Mouse (Mus musculus) limb, embryonic 15.5 days (tissue): ENCODE data around the gene Tenm3. TPM values are rescaled to one million over a fixed set of nuclear protein-coding genes. Genes with fewer than 3 reads are reported as not detected.

Source experiments
- ATAC-seq: fragments of 200-750 bp; cut with Nextera tagmentation; 2 replicates; pipeline ENCODE4 v1.8.0; 2017; ENCODE audit warnings: low read depth, moderate TSS enrichment; ENCODE audit not compliant: insufficient number of reproducible peaks, low FRiP score, low TSS enrichment
- H3K27ac ChIP-seq: fragments of 300-500 bp; sonication (generic); 2 replicates; pipeline ENCODE4 v1.5.1; 2015; ENCODE audit warnings: moderate library complexity, mild to moderate bottlenecking, inconsistent platforms
- H3K27me3 ChIP-seq: fragments of 300-500 bp; sonication (generic); 2 replicates; pipeline ENCODE4 v1.6.1; 2015; ENCODE audit warnings: inconsistent platforms
- H3K36me3 ChIP-seq: fragments of 300-500 bp; sonication (generic); 2 replicates; pipeline ENCODE4 v1.6.1; 2015; ENCODE audit warnings: inconsistent platforms
- H3K4me1 ChIP-seq: fragments of 300-500 bp; sonication (generic); 2 replicates; pipeline ENCODE4 v1.6.1; 2015; ENCODE audit warnings: inconsistent platforms
- H3K4me2 ChIP-seq: fragments of 300-500 bp; sonication (generic); 2 replicates; pipeline ENCODE4 v1.6.1; 2015; ENCODE audit warnings: mild to moderate bottlenecking, inconsistent platforms
- H3K4me3 ChIP-seq: fragments of 300-500 bp; sonication (generic); 2 replicates; pipeline ENCODE4 v1.5.1; 2015; ENCODE audit warnings: mild to moderate bottlenecking, inconsistent platforms
- H3K9ac ChIP-seq: fragments of 300-500 bp; sonication (generic); 2 replicates; pipeline ENCODE4 v1.6.1; 2015; ENCODE audit warnings: inconsistent platforms
- H3K9me3 ChIP-seq: fragments of 300-500 bp; sonication (generic); 2 replicates; pipeline ENCODE4 v1.6.1; 2016; ENCODE audit warnings: inconsistent platforms
- WGBS: fragments of 180-500 bp; shearing (Covaris S2); methylation state at CpG from one replicate; pipeline ENCODE4 v1.1.7; 2015; 5-methylcytosine and 5-hydroxymethylcytosine counted together
- polyA plus RNA-seq: library from polyadenylated mRNA; unstranded; fragments of >200 nt; fragmentation: Nextera tagmentation; extraction: Ambion mirVana; gene quantifications from 2 replicates; pipeline ENCODE4 v1.2.1, GENCODE M21; 2015

Tenm3 gene
- polyA plus RNA-seq, 1 experiment from 2014 or later, result 35.5 TPM

DNA sequence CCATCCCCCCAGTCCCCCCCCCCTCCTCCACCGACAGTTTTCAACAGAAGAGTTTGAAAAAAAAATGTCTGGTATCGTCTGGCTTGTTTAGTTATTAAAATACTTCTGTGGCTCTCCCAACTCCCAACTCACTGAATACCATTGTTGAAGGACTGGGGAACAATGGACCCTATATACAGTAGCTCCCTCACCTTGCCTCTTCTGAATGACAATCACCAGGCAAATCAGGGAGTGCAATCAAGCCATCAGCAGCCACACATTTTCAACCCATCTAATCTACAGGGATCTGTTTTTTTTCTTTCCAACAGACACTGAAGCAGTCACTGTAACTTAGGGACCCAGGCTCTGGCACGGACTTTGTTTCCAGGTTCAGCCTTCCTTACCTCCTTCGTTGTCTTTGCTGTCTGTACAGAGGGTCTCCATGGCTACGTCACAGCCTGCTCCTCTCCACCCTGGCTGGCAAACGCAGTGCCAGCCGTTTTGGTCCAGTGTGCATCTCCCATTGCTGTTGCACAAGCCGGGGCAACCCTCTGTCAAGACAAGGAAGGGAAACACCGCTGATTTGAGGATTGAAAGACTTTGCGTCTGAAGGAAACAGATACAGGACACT, 533.4 kb downstream of the Tenm3 start:
- Histone ChIP-seq H3K27me3 (no peaks in the 10 kb centered on the region), H3K4me2 (no peak overlapping the region), H3K4me1 (peaks cover 20% of the 10 kb centered on the region), H3K9ac (no peak overlapping the region), H3K4me3 (no peak overlapping the region), H3K36me3 (no peaks in the 10 kb centered on the region; the same call in 1 of the 2 replicates), H3K9me3 (no peaks in the 10 kb centered on the region), H3K27ac (0 out of 2 replicates have a peak overlapping the region, but pooled peaks have one; percentile 74)
- no peak for ATAC-seq
- WGBS, result 67% methylated on average over 10 of the region's 10 CpGs

DNA sequence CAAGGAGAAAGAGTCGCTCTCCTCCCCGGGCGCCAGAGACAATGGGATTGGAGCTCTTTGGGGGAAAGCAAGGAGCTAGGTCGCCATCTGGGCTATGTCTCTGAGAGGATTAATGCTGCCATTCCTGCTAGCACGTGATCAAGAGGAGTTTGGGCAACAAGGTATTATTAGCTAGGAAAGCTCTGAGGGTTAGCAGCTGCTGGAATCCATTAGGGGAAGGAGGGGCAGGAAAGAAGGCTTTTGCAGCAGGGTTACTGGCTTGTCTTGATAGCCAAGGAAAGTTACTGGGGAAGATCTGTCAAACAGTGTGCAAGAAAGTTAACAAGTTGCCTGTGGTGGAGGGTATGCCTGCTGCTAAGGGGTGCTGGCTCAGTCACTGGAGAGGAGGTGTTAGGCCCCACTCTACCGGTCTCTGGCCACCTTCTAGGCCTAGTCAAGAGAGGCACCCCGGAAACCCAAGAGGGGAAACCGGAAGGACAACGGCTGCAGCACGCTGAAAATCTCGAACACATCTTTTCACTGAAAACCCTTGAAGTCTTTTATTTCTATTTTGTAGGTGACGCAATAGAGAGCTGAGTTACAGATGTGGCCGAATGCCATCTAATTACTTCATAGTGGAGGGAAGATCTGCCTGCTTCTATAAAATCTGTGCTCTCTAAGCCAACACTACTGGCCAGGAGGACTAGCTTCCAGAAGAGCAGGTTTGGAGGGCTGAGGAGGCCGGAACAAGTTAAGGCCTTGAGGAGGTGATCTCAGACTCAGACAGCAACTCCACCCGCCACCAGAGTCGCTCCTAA, 534.4 kb downstream of the Tenm3 start:
- Histone ChIP-seq H3K9ac (no peak overlapping the region), H3K4me3 (no peak overlapping the region), H3K4me2 (no peak overlapping the region), H3K27ac (peak overlapping the region; percentile 74), H3K4me1 (peaks cover 20% of the 10 kb centered on the region), H3K27me3 (no peaks in the 10 kb centered on the region), H3K36me3 (no peaks in the 10 kb centered on the region; the same call in 1 of the 2 replicates), H3K9me3 (no peaks in the 10 kb centered on the region)
- WGBS, result 31% methylated on average over 16 of the region's 16 CpGs
- peak; percentile 65 for ATAC-seq

- 45% methylated on average over 7 of the region's 7 CpGs for WGBS
- ATAC-seq, result no peak
- H3K36me3 ChIP-seq, result peaks cover 1% of the 10 kb centered on the region; the same call in 1 of the 2 replicates
- H3K9me3 ChIP-seq, result no peaks in the 10 kb centered on the region
- no peak overlapping the region for H3K4me3 ChIP-seq
- no peak overlapping the region for H3K4me2 ChIP-seq
- H3K9ac ChIP-seq, result no peak overlapping the region
- H3K4me1 ChIP-seq, result peaks cover 11% of the 10 kb centered on the region
- H3K27me3 ChIP-seq, result no peaks in the 10 kb centered on the region
- no peak overlapping the region for H3K27ac ChIP-seq
These were observed 539.5 kb downstream of the Tenm3 start for GRCm38 (mm10) chr8:48304224-48304623.

DNA sequence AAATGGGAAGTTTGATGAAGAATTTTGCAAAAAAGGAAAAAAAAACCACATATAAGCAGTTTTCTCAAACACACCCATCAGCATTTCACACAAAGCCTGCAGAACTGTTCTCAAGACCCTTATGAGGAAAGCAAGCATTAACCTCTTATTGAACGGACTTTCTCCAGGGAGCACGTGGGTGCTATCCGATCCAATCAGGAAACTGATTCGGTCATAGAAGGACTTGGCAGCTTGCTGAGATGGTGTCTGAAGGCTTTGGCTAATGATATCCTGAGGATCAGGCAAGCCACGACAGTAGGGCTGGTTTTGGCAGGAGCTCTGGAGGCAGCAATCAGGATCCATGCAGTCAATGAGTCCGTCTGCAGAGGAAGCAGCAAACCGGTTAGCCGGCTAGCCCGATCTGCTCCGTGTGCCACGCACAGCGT, 543.1 kb downstream of the Tenm3 start:
- Histone ChIP-seq H3K9ac (no peak overlapping the region), H3K27me3 (no peaks in the 10 kb centered on the region), H3K4me1 (peaks cover 8% of the 10 kb centered on the region), H3K4me2 (peak overlapping the region; percentile 35), H3K36me3 (peaks cover 23% of the 10 kb centered on the region), H3K9me3 (no peaks in the 10 kb centered on the region), H3K4me3 (0 out of 2 replicates have a peak overlapping the region, but pooled peaks have one; percentile 7), H3K27ac (no peak overlapping the region)
- 14% methylated on average over 12 of the region's 12 CpGs for WGBS
- ATAC-seq, result no peak

DNA sequence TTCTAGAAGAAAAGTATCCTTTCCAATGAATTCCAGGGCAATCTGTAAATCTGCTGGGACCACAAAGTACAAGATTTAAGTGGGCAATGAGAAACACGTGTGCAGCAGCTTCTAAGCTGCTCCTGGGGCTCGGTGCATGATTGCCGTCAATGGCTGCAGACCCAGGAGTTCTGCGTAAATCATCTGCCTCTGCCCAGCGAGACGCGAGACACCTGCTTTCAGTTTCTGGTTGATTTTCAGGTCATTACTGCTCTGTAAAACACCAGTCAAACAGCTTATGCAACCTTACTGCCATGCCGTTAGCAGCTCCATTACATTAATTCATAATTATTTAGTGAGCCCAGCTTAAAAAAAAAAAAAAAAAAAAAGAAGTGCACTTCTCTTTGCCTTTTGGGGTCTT, 543.7 kb downstream of the Tenm3 start:
- no peak overlapping the region for H3K27ac ChIP-seq
- no peak overlapping the region for H3K9ac ChIP-seq
- H3K4me3 ChIP-seq, result no peak overlapping the region
- ATAC-seq, result no peak
- peaks cover 8% of the 10 kb centered on the region for H3K4me1 ChIP-seq
- WGBS, result 18% methylated on average over 8 of the region's 8 CpGs
- H3K27me3 ChIP-seq, result no peaks in the 10 kb centered on the region
- H3K36me3 ChIP-seq, result peaks cover 23% of the 10 kb centered on the region
- H3K9me3 ChIP-seq, result no peaks in the 10 kb centered on the region
- H3K4me2 ChIP-seq, result no peak overlapping the region

DNA sequence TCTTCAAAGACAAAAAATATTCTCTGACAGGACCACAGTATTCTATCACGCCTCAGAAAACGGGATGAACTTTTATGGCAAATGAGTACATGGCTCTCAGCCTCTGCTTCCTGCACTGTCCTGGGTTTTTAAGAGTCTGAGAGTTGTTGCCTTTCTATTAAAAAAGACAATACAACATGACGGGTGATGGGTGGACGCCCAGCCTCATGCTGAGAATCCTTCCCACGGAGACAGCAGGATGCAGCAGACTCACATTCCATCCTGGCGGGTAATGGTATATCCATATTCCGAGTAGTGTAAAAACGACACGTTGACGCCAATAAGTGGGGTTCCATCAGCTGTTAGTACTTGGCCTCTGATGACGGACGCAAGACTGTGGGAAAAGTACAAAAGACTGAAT, 544.4 kb downstream of the Tenm3 start:
- no peaks in the 10 kb centered on the region for H3K9me3 ChIP-seq
- H3K36me3 ChIP-seq, result peaks cover 24% of the 10 kb centered on the region
- H3K4me2 ChIP-seq, result no peak overlapping the region
- no peak overlapping the region for H3K27ac ChIP-seq
- H3K9ac ChIP-seq, result no peak overlapping the region
- peaks cover 8% of the 10 kb centered on the region for H3K4me1 ChIP-seq
- H3K4me3 ChIP-seq, result no peak overlapping the region
- no peaks in the 10 kb centered on the region for H3K27me3 ChIP-seq
- ATAC-seq, result no peak
- WGBS, result 51% methylated on average over 12 of the region's 12 CpGs

GRCm38 (mm10) chr8:48296371-48296770, 547.4 kb downstream of the Tenm3 start:
- WGBS, result 92% methylated on average over 7 of the region's 7 CpGs
- H3K36me3 ChIP-seq, result peaks cover 48% of the 10 kb centered on the region
- no peak overlapping the region for H3K27ac ChIP-seq
- peaks cover 8% of the 10 kb centered on the region for H3K4me1 ChIP-seq
- H3K4me2 ChIP-seq, result no peak overlapping the region
- no peak for ATAC-seq
- no peak overlapping the region for H3K9ac ChIP-seq
- no peak overlapping the region for H3K4me3 ChIP-seq
- no peaks in the 10 kb centered on the region for H3K27me3 ChIP-seq
- no peaks in the 10 kb centered on the region for H3K9me3 ChIP-seq

DNA sequence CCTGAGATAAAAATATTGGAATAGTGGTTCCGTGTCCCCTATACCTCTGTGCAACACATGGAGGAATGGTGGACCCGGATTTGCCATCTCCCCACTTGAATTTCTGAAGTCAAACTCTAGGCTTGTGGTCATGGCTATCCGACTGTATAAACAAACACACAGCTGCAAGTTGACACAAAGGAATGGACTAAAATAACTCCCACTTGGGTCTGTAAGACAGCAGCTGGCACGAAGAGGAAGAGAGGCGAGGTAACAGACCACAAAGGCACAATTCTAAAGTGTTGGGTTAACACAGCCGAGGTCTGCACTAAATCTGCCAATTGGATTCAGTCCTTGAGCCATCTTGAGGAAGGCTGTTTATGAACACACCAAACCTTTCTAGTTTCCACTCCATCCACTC, 548.2 kb downstream of the Tenm3 start:
- Histone ChIP-seq H3K4me2 (no peak overlapping the region), H3K4me3 (no peak overlapping the region), H3K36me3 (peaks cover 48% of the 10 kb centered on the region), H3K27ac (no peak overlapping the region), H3K9ac (no peak overlapping the region), H3K4me1 (peaks cover 3% of the 10 kb centered on the region), H3K9me3 (no peaks in the 10 kb centered on the region), H3K27me3 (no peaks in the 10 kb centered on the region)
- no peak for ATAC-seq
- WGBS, result 80% methylated on average over 6 of the region's 6 CpGs

GRCm38 (mm10) chr8:48293797-48294196, 550.0 kb downstream of the Tenm3 start:
- Histone ChIP-seq H3K4me2 (no peak overlapping the region), H3K9ac (no peak overlapping the region), H3K27ac (no peak overlapping the region), H3K36me3 (peaks cover 45% of the 10 kb centered on the region), H3K9me3 (no peaks in the 10 kb centered on the region), H3K4me1 (no peaks in the 10 kb centered on the region), H3K27me3 (no peaks in the 10 kb centered on the region), H3K4me3 (no peak overlapping the region)
- WGBS, result 91% methylated on average over 3 of the region's 3 CpGs
- no peak for ATAC-seq

DNA sequence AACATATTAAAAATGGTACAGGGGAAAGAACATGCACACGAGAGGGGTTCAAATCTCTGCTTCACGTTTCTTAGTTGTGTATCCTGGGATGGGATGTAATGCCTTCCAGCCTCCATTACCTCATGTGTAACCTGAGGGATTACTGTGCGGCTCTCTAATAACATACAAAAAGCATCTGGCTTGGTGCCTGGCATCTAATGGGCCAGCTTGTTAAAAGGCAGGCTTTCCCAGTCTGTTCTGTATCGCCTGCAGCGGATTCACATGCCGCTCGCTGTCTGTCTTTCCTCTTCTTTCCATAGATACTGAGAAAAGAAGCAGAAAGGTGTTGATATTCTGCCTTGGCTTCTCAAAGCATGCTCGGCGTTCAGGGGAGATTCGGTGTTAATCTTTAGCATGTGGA, 558.3 kb downstream of the Tenm3 start:
- WGBS, result 59% methylated on average over 10 of the region's 10 CpGs
- no peak for ATAC-seq
- peaks cover 30% of the 10 kb centered on the region for H3K36me3 ChIP-seq
- H3K4me2 ChIP-seq, result no peak overlapping the region
- H3K9ac ChIP-seq, result no peak overlapping the region
- H3K4me3 ChIP-seq, result no peak overlapping the region
- H3K27me3 ChIP-seq, result no peaks in the 10 kb centered on the region
- H3K9me3 ChIP-seq, result no peaks in the 10 kb centered on the region
- no peak overlapping the region for H3K27ac ChIP-seq
- no peaks in the 10 kb centered on the region for H3K4me1 ChIP-seq

DNA sequence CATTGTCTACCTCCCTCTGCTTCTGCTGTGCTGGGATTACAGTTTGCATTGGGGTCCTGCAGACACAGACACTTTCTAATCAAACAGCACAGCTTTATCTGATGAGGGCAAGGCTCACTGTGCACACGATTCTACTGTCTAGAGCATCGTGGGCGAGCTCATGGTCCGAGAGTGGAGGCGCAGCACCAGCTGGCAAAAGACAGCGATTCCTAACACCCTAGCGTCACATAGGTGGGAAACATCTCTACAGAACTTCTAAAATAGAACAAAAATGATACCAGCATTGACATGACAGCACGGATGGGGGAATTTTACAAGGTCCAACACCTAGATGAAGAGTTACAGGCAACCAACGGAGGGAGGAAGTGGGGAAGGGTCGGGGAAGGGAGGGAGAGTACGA, 561.9 kb downstream of the Tenm3 start:
- Histone ChIP-seq H3K4me3 (no peak overlapping the region), H3K4me2 (no peak overlapping the region), H3K9ac (no peak overlapping the region), H3K27me3 (no peaks in the 10 kb centered on the region), H3K9me3 (no peaks in the 10 kb centered on the region), H3K36me3 (peaks cover 39% of the 10 kb centered on the region), H3K27ac (no peak overlapping the region), H3K4me1 (no peaks in the 10 kb centered on the region)
- ATAC-seq, result no peak
- 91% methylated on average over 11 of the region's 11 CpGs for WGBS

- Histone ChIP-seq H3K27ac (no peak overlapping the region), H3K9me3 (no peaks in the 10 kb centered on the region), H3K4me1 (no peaks in the 10 kb centered on the region), H3K4me2 (no peak overlapping the region), H3K27me3 (no peaks in the 10 kb centered on the region), H3K9ac (no peak overlapping the region), H3K4me3 (no peak overlapping the region), H3K36me3 (peaks cover 53% of the 10 kb centered on the region)
- no peak for ATAC-seq
- WGBS, result 93% methylated on average over 2 of the region's 2 CpGs
These were observed 564.4 kb downstream of the Tenm3 start for GRCm38 (mm10) chr8:48279360-48279759.
